Mouse (Mus musculus) hematopoietic stem cell, adult 5-6 weeks (primary cell): Measurements from ENCODE around the gene Arhgap15. TPM values are rescaled to one million over a fixed set of nuclear protein-coding genes. Genes with fewer than 3 reads are reported as not detected.

ENCODE experiments used
- ATAC-seq, 2 experiments: fragments of 125-278 bp in 1 of 2; replicated peaks in 1 of 2; 2 replicates each; pipeline ENCODE4 v1.8.0; 2016 to 2017; ENCODE audit warnings: inconsistent platforms in 2 of 2, mild to moderate bottlenecking in 2 of 2, moderate number of reproducible peaks in 2 of 2, low read depth in 1 of 2, moderate TSS enrichment in 1 of 2; ENCODE audit not compliant: low FRiP score in 2 of 2, poor library complexity in 2 of 2, severe bottlenecking in 2 of 2, insufficient read depth in 1 of 2, low TSS enrichment in 1 of 2
- total RNA-seq: library from RNA; stranded (forward); fragments of 172-1452, 232-1000 nt; gene quantifications from 2 replicates; pipeline ENCODE4 v1.2.3, GENCODE M21; 2017

Gene Arhgap15
- total RNA-seq, 1 experiment from 2014 or later = 148 TPM

- no peak for ATAC-seq
Observed at GRCm38 (mm10) chr2:44272606-44273005, 524.0 kb downstream of the Arhgap15 start.

GRCm38 (mm10) chr2:44274425-44274824, 525.8 kb downstream of the Arhgap15 start:
- no peak for ATAC-seq

GRCm38 (mm10) chr2:44286181-44286719, 537.6 kb downstream of the Arhgap15 start:
- ATAC-seq = no peak

GRCm38 (mm10) chr2:44299156-44299555, 550.5 kb downstream of the Arhgap15 start:
- no peak for ATAC-seq

GRCm38 (mm10) chr2:44299909-44300308, 551.3 kb downstream of the Arhgap15 start:
- no peak for ATAC-seq

GRCm38 (mm10) chr2:44300466-44300865, 551.8 kb downstream of the Arhgap15 start:
- ATAC-seq = no peak

GRCm38 (mm10) chr2:44304261-44304970, 555.8 kb downstream of the Arhgap15 start:
- ATAC-seq = no peak

- ATAC-seq = no peak
Observed at GRCm38 (mm10) chr2:44304971-44305808, 556.6 kb downstream of the Arhgap15 start.

- no peak for ATAC-seq
Observed at GRCm38 (mm10) chr2:44306137-44306536, 557.5 kb downstream of the Arhgap15 start.

- no peak for ATAC-seq
Observed at GRCm38 (mm10) chr2:44309124-44309523, 560.5 kb downstream of the Arhgap15 start.

- no peak for ATAC-seq
Observed at GRCm38 (mm10) chr2:44309556-44309955, 560.9 kb downstream of the Arhgap15 start.

GRCm38 (mm10) chr2:44310095-44310748, 561.6 kb downstream of the Arhgap15 start:
- ATAC-seq = no peak

- ATAC-seq = no peak
Observed at GRCm38 (mm10) chr2:44311216-44311615, 562.6 kb downstream of the Arhgap15 start.

GRCm38 (mm10) chr2:44313573-44313972, 564.9 kb downstream of the Arhgap15 start:
- ATAC-seq = no peak

- no peak for ATAC-seq
Observed at GRCm38 (mm10) chr2:44318436-44318835, 569.8 kb downstream of the Arhgap15 start.

- ATAC-seq = no peak
Observed at GRCm38 (mm10) chr2:44319479-44319878, 570.9 kb downstream of the Arhgap15 start.

GRCm38 (mm10) chr2:44323813-44324212, 575.2 kb downstream of the Arhgap15 start:
- peak; percentile 82 to 95 for ATAC-seq

- ATAC-seq = no peak
Observed at GRCm38 (mm10) chr2:44333295-44333694, 584.7 kb downstream of the Arhgap15 start.
